Mouse (Mus musculus): Measurements from ENCODE around the gene Tmed1.
"Not testable (repeated sequence)": the region's sequence is repeated elsewhere in the genome, so short reads cannot be mapped to it uniquely, and the experiment has no call there.

Tmed1 gene

DNA sequence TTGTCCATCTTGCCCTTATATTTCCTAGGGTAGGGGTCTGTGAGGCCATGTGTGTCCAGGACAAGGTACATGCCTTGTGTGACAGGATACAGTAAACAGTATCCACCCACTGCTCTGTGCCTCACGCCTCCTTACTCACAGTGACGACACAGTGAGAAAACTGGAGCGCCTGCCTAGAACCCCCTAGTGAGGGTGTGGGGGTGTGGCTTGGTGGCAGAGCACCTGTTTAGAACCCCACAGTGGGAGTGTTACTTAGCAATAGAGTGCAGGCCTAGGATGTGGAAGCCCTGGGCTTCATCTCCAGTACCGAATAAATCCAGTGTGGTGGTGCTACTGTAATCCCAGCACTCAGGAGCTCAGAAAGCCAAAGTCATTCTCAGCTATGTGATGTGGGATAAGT is 37.1 kb downstream of the Tmed1 start:
- no peak for DNase-seq (ENCODE audit: low spot score in 2 of 2)

GRCm38 (mm10) chr9:21469032-21470024 is 40.7 kb downstream of the Tmed1 start:
- peak in 1 of 2 experiments; percentile 41 for DNase-seq (ENCODE audit: low spot score in 2 of 2)

GRCm38 (mm10) chr9:21464565-21464928 is 45.5 kb downstream of the Tmed1 start:
- not testable (repeated sequence) for DNase-seq (ENCODE audit: low spot score in 2 of 2)

DNA sequence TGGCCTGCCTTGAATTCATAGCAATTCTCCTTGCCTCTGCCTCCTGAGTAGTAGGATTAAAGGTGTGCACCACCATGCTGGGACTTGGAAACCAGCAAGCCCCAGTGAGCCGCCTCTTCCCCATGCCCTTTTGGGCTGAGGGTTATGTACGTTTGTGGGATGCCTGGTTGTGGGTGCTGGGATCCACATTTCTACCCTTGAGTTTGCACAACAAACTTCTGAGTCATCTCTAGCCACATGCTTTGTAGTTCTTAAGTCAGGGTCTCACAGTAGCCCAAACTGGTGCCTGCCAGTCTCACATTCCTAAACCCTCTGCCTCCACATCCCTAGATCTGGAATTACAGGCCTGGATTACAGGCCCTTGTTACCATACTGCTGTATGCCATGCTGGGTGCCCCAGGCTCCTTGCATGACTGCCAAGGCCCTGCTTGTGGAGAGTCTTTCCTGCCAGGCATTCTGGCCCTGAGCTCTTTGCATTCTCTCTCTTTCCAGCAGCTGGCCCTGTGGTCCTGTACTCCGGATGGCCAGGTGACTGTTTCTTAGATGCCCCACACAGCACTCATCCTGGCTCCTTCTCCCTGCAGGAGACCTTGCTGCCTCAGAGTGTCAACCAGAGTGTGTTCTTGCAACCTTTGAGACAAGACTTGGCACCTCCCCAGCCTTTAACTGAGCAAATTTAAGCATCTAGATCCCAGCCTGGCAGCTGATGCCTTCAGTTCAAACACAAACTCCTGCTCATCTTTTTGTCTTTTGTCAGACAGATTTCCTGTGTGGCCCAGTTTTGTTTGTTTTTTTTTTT is 46.1 kb downstream of the Tmed1 start:
- DNase-seq (ENCODE audit: low spot score in 2 of 2), result no peak

DNA sequence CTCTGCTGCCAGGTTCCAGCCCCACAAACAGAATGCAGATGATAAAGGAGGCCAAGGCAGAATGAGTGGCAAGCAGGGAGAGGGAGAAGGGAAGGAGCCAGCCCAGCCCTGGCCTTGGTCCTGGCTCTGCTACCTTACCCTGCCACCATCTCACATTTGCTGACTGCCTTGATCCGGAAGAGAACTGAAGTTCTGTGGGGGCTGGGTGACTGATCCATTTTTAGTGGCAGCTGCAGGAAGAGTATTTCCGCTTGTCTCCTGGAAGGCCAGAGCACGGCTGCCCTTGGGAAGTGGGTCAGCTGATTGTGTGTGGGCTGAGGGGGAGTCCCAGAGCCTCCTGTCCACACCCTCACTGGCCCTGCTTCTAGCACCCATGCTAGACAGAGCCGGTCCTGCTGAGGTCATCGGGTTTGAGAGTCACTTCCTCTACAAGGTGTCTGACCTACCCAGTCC is 46.9 kb downstream of the Tmed1 start:
- no peak for DNase-seq (ENCODE audit: low spot score in 2 of 2)

- DNase-seq (ENCODE audit: low spot score in 2 of 2), result no peak
These were observed 49.6 kb downstream of the Tmed1 start for GRCm38 (mm10) chr9:21460400-21460940.

DNA sequence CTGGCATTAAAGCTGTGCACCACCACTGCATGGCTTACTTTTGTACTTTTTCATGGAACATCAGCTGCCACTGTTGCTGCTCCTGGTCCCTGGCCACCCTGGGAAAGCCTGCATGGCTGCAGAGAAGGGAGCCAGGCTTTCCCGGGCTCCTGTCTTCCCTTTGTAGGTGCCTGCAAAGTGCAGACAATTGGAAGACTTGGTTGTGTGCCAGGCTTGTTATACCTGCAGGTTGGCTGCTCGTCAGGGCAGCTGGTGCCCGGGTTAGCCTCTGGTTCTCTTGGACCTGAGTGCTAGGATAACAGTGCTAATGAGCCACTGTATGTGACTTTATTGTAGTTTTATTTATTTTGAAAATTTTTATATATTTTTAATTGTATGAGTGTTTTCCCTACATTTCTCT is 51.2 kb downstream of the Tmed1 start:
- no peak for DNase-seq (ENCODE audit: low spot score in 2 of 2)
